Mouse (Mus musculus) heart, embryonic 11.5 days (tissue): ENCODE measurements around the gene Spdef. TPM values are rescaled to one million over a fixed set of nuclear protein-coding genes. Genes with fewer than 3 reads are reported as not detected.

ENCODE experiments used
- ATAC-seq: fragments of 200-750 bp; cut with Nextera tagmentation; replicated peaks from 2 replicates; pipeline ENCODE4 v1.8.0; 2017; ENCODE audit warnings: moderate library complexity; ENCODE audit not compliant: insufficient number of reproducible peaks, low FRiP score, low TSS enrichment
- H3K27ac ChIP-seq: fragments of 300-500 bp; sonication (generic); 2 replicates; pipeline ENCODE4 v1.5.1; 2014; ENCODE audit warnings: mild to moderate bottlenecking, low read depth, low read length
- H3K27me3 ChIP-seq: fragments of 300-500 bp; sonication (generic); 2 replicates; pipeline ENCODE4 v1.6.1; 2014; ENCODE audit warnings: mild to moderate bottlenecking, low read length, mixed read lengths; ENCODE audit not compliant: control insufficient read depth, insufficient read depth
- H3K36me3 ChIP-seq: fragments of 300-500 bp; sonication (generic); 2 replicates; pipeline ENCODE4 v1.6.1; 2014; ENCODE audit warnings: mild to moderate bottlenecking, low read length, moderate library complexity, mixed read lengths; ENCODE audit not compliant: control insufficient read depth, insufficient read depth
- H3K4me1 ChIP-seq: fragments of 300-500 bp; sonication (generic); 2 replicates; pipeline ENCODE4 v1.6.1; 2014; ENCODE audit warnings: low read length; ENCODE audit not compliant: control insufficient read depth, insufficient read depth
- H3K4me2 ChIP-seq: fragments of 300-500 bp; sonication (generic); 2 replicates; pipeline ENCODE4 v1.6.1; 2014; ENCODE audit warnings: mild to moderate bottlenecking, moderate library complexity
- H3K4me3 ChIP-seq: fragments of 300-500 bp; sonication (generic); 2 replicates; pipeline ENCODE4 v1.5.1; 2014; ENCODE audit warnings: low read depth, low read length
- H3K9ac ChIP-seq: fragments of 300-500 bp; sonication (generic); 2 replicates; pipeline ENCODE4 v1.6.1; 2014; ENCODE audit warnings: mild to moderate bottlenecking, low read depth, low read length, moderate library complexity
- H3K9me3 ChIP-seq: fragments of 300-500 bp; sonication (generic); replicated peaks from 2 replicates; pipeline ENCODE4 v1.6.1; 2016; ENCODE audit warnings: low read length; ENCODE audit not compliant: control insufficient read depth
- WGBS: fragments of 180-500 bp; shearing (Covaris S2); extraction: QIAGEN DNeasy Blood & Tissue Kit; methylation state at CpG from one replicate; pipeline ENCODE4 v1.1.7; 2014; ENCODE audit not compliant: insufficient replicate concordance; 5-methylcytosine and 5-hydroxymethylcytosine counted together
- polyA plus RNA-seq: library from polyadenylated mRNA; unstranded; fragments of >200 nt; fragmentation: Nextera tagmentation; extraction: Ambion mirVana; gene quantifications from 2 replicates; pipeline ENCODE4 v1.2.1, GENCODE M21; 2014

Spdef gene
- polyA plus RNA-seq, 1 experiment from 2014 or later = 0.26 TPM

- Histone ChIP-seq H3K36me3 (no peaks in the 10 kb centered on the region), H3K4me1 (peaks cover 7% of the 10 kb centered on the region; the same call in 1 of the 2 replicates), H3K9me3 (peaks cover 5% of the 10 kb centered on the region; the same call in 1 of the 2 replicates), H3K4me2 (no peak overlapping the region), H3K27me3 (peaks cover 25% of the 10 kb centered on the region), H3K4me3 (no peak overlapping the region), H3K9ac (no peak overlapping the region), H3K27ac (no peak overlapping the region)
- ATAC-seq = no peak
- 65% methylated on average over 5 of the region's 5 CpGs for WGBS
These were observed 24.7 kb downstream of the Spdef start for GRCm38 (mm10) chr17:27703961-27704621.

DNA sequence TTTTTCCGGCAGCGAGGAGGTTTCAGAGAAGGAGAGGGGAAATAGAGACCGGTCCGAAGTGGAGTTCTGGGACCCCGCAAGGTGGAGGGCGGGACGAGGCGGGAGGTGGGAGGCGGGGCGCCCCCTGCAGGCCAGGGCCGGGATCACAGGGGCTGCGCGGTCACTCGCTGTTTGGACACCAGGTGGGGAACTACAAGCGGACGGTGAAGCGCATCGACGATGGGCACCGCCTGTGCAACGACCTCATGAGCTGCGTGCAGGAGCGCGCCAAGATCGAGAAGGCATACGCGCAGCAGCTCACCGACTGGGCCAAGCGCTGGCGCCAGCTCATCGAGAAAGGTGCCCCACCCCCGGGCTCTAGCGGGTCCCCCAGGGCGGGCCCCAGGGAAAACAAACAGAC lies 26.2 kb downstream of the Spdef start:
- Histone ChIP-seq H3K4me1 (no peaks in the 10 kb centered on the region), H3K9ac (no peak overlapping the region), H3K36me3 (no peaks in the 10 kb centered on the region), H3K27me3 (peaks cover 22% of the 10 kb centered on the region), H3K9me3 (peaks cover 5% of the 10 kb centered on the region; the same call in 1 of the 2 replicates), H3K27ac (no peak overlapping the region), H3K4me2 (peak overlapping the region; percentile 60), H3K4me3 (peak overlapping the region; percentile 16)
- WGBS = 3% methylated on average over 34 of the region's 34 CpGs
- no peak for ATAC-seq

DNA sequence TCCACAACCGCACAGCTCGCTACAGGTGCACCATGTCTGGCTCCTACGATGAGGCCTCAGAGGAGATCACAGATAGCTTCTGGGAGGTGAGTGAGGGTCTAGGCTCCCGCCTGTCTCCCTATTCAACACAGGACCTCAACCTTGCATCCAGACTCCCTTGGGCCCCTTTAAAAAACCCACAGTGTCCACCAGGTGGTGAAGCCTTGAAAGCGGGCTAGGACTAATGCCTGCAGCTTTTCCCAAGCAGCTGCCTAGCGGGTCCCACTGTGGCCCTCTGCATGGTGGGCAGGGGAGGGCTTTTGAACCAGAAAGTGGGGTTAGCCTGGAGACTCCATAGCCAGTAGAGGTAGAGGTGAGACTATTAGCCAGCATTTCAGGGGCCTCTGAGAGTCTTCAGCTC lies 26.9 kb downstream of the Spdef start:
- Histone ChIP-seq H3K4me3 (no peak overlapping the region), H3K27me3 (peaks cover 19% of the 10 kb centered on the region), H3K4me1 (no peaks in the 10 kb centered on the region), H3K9ac (no peak overlapping the region), H3K4me2 (no peak overlapping the region), H3K9me3 (peaks cover 5% of the 10 kb centered on the region; the same call in 1 of the 2 replicates), H3K36me3 (no peaks in the 10 kb centered on the region), H3K27ac (no peak overlapping the region)
- WGBS = 66% methylated on average over 6 of the region's 6 CpGs
- no peak for ATAC-seq

- Histone ChIP-seq H3K9ac (no peak overlapping the region), H3K4me1 (no peaks in the 10 kb centered on the region), H3K27me3 (peaks cover 10% of the 10 kb centered on the region), H3K9me3 (no peaks in the 10 kb centered on the region; the same call in 1 of the 2 replicates), H3K27ac (no peak overlapping the region), H3K36me3 (no peaks in the 10 kb centered on the region), H3K4me2 (no peak overlapping the region), H3K4me3 (no peak overlapping the region)
- WGBS = 71% methylated on average over 2 of the region's 2 CpGs
- ATAC-seq = no peak
These were observed 27.9 kb downstream of the Spdef start for GRCm38 (mm10) chr17:27700812-27701211.

DNA sequence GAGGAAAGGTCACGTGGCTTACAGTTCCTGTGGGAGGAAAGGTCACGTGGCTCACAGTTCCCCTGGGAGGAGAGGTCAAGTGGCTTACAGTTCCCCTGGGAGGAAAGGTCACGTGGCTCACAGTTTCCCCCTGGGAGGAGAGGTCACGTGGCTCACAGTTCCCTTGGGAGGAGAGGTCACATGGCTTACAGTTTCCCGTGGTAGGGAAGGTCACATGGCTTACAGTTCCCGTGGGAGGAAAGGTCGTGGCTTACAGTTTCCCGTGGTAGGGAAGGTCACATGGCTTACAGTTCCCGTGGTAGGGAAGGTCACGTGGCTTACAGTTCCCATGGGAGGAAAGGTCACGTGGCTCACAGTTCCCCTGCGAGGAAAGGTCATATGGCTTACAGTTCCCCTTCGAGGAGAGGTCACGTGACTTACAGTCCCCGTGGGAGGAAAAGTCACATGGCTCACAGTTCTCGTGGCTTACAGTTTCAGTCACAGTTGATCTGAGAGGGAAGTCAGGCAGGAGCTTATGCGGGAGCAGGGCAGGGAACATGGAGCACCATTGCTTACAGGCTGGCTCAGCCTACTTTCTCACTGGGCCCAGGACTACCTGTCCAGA lies 29.0 kb downstream of the Spdef start:
- peaks cover 2% of the 10 kb centered on the region for H3K27me3 ChIP-seq
- H3K4me2 ChIP-seq = no peak overlapping the region
- WGBS = 78% methylated on average over 17 of the region's 17 CpGs
- no peaks in the 10 kb centered on the region for H3K4me1 ChIP-seq
- ATAC-seq = no peak
- no peaks in the 10 kb centered on the region for H3K36me3 ChIP-seq
- H3K4me3 ChIP-seq = no peak overlapping the region
- H3K9ac ChIP-seq = no peak overlapping the region
- no peaks in the 10 kb centered on the region; the same call in 1 of the 2 replicates for H3K9me3 ChIP-seq
- no peak overlapping the region for H3K27ac ChIP-seq

GRCm38 (mm10) chr17:27690993-27691693 lies 37.6 kb downstream of the Spdef start:
- no peaks in the 10 kb centered on the region for H3K36me3 ChIP-seq
- H3K27ac ChIP-seq = no peak overlapping the region
- no peak overlapping the region for H3K4me2 ChIP-seq
- no peaks in the 10 kb centered on the region; the same call in 1 of the 2 replicates for H3K4me1 ChIP-seq
- H3K27me3 ChIP-seq = peaks cover 31% of the 10 kb centered on the region
- ATAC-seq = no peak
- H3K9ac ChIP-seq = no peak overlapping the region
- H3K4me3 ChIP-seq = no peak overlapping the region
- WGBS = 66% methylated on average over 14 of the region's 14 CpGs
- H3K9me3 ChIP-seq = no peaks in the 10 kb centered on the region

DNA sequence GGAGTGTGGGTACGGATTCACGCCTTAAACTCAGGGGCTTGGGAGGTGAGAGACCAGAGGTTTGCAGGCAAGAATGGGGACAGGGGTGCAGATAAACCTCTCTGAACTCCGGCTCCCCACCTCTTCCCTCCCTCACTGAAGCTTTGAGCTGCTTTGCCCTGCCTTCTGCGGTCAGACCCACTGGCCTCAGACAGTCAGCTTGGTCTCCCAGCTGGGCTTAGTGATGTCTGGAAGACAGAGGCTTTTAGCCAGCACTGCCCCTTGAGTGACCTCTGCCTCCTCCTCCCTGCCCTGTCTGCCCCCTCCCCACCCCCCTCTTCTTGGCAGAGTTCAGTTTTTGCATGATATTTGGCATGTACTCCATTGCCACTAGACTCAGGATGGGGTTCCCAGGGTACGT lies 42.4 kb downstream of the Spdef start:
- Histone ChIP-seq H3K9me3 (no peaks in the 10 kb centered on the region), H3K9ac (no peak overlapping the region), H3K4me3 (no peak overlapping the region), H3K27ac (no peak overlapping the region), H3K36me3 (no peaks in the 10 kb centered on the region), H3K4me1 (peaks cover 9% of the 10 kb centered on the region), H3K4me2 (no peak overlapping the region), H3K27me3 (peaks cover 64% of the 10 kb centered on the region)
- 44% methylated on average over 5 of the region's 5 CpGs for WGBS
- no peak for ATAC-seq

DNA sequence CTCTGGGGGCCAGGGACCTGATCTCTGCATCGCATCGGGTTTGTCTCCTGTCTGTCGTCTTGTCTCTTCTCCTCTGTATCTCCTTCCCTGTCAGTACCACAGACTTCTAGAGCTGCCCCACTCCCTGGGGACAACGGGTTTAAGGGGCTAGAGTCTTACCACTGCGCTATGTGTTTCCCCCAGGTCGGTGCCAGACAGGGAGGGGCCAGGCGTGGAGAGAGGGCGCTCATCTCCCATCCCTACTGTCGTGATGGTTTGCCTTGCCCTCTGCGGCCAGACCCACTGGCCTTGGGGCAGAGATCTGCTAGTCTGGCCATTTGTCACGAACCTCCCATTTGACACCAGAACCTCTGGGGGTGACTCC lies 43.2 kb downstream of the Spdef start:
- 3% methylated on average over 11 of the region's 11 CpGs for WGBS
- Histone ChIP-seq H3K4me1 (peaks cover 9% of the 10 kb centered on the region), H3K4me2 (peak overlapping the region; percentile 68), H3K4me3 (peak overlapping the region; percentile 50), H3K9ac (no peak overlapping the region), H3K9me3 (no peaks in the 10 kb centered on the region), H3K27ac (no peak overlapping the region), H3K27me3 (peaks cover 64% of the 10 kb centered on the region), H3K36me3 (no peaks in the 10 kb centered on the region)
- no peak for ATAC-seq
